Mouse (Mus musculus): ENCODE measurements around the gene Ehd4.

DNA sequence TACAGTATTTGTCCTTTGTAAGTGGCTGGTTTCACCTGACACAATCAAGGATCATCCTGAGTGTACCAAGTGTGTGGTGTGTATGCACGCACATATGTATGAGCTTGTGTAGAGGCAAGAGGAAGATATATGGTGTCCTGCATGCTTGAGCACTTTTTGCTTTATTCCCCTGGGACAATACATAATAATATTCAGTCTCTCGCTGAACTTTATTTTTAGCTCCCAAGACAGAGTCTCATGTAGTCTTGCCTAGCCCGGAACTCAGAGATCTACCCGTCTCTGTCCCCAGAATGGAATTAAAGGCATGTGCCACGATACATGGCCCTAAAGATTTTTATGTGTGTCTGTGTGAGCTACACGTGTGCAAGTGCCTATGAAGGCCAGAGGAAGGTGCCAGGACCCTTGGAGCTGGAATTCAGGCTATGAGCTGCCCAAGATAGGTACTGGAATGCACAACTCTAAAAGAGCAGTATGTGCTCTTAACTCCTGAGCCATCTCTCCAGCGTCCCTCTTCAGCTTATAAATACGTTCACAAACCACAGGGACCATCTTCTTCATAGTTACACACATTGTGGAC lies 47.9 kb downstream of the Ehd4 start:
- TF ChIP-seq CTCF (IDR thresholded peaks at IDR 0.05; ENCODE audit: low read depth, low read length) = no peak
- no peak for TF ChIP-seq POLR2A (IDR thresholded peaks at IDR 0.05; ENCODE audit: insufficient read depth, low read length)
- TF ChIP-seq EP300 (IDR thresholded peaks at IDR 0.05; ENCODE audit: insufficient read depth, low read depth, low read length) = no peak

Data from ES-Bruce4 (cell line).